Mouse (Mus musculus) stomach, postnatal 0 days (tissue): ENCODE data around the gene Gm20403.

Source experiments
- CTCF ChIP-seq: IDR thresholded peaks from 2 replicates; pipeline ENCODE4 v1.5.1; 2016; ENCODE audit warnings: antibody characterized with exemption, low read depth, mild to moderate bottlenecking, moderate library complexity
- EP300 ChIP-seq: optimal IDR thresholded peaks from 2 replicates; pipeline ENCODE3; 2016; ENCODE audit warnings: antibody characterized with exemption

DNA sequence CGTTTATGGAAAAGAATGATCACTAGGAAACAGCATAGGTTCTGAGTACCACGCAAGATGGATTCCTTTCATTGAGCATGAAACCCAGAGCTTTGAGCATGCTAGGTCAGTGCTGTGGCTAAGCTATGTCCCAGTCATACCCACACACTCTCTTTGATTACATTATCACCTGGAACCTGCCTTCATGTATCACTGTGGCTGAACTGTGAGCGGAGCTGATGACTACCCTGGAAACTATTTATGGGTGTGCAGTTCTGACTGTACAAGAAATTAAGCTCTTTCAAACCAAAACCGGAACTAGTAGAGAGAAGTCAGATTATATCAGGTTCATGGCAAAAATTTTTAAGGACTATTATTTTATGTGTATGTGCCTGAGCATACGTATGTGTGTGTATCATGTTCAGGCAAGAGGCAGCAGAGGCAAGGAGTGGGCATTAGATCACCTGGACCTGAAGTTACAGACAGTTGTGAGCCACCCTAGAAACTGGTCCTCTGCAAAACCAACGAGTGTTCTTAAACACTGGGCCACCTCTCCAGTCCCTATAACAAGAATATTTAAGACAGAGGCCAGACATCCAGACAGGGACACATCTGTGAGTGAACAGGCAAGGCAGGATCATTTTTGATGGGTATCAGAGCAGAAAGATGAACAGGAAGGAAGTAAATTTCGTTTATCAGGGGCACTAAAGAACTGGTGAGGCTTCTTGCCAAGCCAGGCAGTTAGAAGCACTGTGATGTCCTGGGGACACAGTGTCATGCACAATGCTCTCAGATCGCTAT lies 30.2 kb upstream of the Gm20403 start:
- TF ChIP-seq CTCF (no peak), EP300 (no peak)
